16 mouse cellular contexts compared by ENCODE assay signal in the genomic region with DNA sequence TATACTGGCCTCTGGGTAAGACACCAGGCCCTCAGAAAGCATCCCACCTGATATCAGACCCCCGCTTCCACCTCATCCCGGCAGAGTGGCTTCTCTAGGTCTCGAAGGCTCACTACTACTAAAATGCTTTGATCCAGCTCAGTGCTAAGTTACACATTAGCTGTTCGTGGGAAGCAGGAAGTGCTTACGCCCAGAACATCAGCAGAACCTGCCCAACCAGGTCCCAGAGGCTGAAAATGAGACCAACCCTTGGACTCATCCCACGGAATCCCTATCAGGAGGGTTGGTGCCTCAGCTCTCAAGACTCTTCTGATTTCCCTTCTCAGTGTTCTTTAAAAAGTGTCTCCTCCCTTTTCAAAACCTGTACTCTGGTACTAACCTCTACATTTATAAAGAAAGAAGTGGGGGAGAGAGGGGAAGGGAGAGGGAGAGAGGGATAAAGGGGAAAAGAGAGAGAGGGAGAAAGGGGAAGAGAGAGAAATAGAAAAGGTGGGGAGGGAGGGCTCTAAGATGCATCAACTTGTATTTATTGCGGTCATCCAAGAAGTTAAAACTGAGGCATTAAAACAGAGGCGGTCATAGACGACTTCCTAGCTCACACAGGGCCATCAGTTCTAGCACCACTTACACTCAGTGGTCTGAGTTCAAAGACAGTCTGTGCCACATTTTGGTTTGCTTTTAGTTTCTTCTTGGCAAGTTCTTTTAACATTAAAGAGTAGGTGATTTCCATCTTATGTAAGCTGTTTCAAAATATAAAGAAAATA. TPM values are rescaled to one million over a fixed set of nuclear protein-coding genes. Genes with fewer than 3 reads are reported as not detected.
DNase-seq lines count a peak whose midpoint lies in the region; ATAC-seq and TF ChIP-seq lines count a peak whose summit lies in the region.
"Had no signal": no experiment of that assay in that cellular context is flagged by ENCODE, and none has a peak within 500 bp of the region (broad histone marks: within the 10 kb centered on the region; RNA-seq: fewer than 3 reads in every experiment).

No protein-coding gene starts in this region.

- in situ Hi-C loops in CH12.LX (cut with MboI; ENCODE audit: low pct_ligation_motif_present, low pct_unique_long_range_greater_than_20kb, low sequenced_read_pairs) = no loop called here

- peaks cover 2% of the 10 kb centered on the region; the same call in 1 of the 2 replicates for H3K79me2 ChIP-seq in CH12.LX (replicated peaks; ENCODE audit: control insufficient read depth, extremely low read depth, insufficient read depth, poor library complexity, severe bottlenecking)

- H3K4me3 ChIP-seq in CH12.LX (replicated peaks in 1 of 3; ENCODE audit: low read depth in 2 of 3, low read length in 2 of 3, poor library complexity in 1 of 3) = no peak overlapping the region
- no peak overlapping the region for H3K4me3 ChIP-seq in embryonic facial prominence, embryonic 14.5 days (ENCODE audit: low read depth, low read length)
- H3K4me3 ChIP-seq in midbrain, embryonic 11.5 days (ENCODE audit: low read depth, low read length) = no peak overlapping the region
- H3K4me3 ChIP-seq in hindbrain, embryonic 13.5 days = no peak overlapping the region
- H3K4me3 ChIP-seq: embryonic facial prominence, embryonic 13.5 days; heart, embryonic 13.5 days; midbrain, embryonic 10.5 days; neural tube, embryonic 13.5 days had no signal

- WGBS in embryonic facial prominence, embryonic 14.5 days = 83% methylated on average over 9 of the region's 9 CpGs
- WGBS in midbrain, embryonic 11.5 days = 94% methylated on average over 9 of the region's 9 CpGs
- WGBS in hindbrain, embryonic 13.5 days = 92% methylated on average over 9 of the region's 9 CpGs

- no peak for TF ChIP-seq EP300 in CH12.LX (IDR thresholded peaks at IDR 0.05; ENCODE audit: low read length)

- no peaks in the 10 kb centered on the region for H3K27me3 ChIP-seq in CH12.LX (replicated peaks)
- H3K27me3 ChIP-seq in embryonic facial prominence, embryonic 14.5 days (replicated peaks; ENCODE audit: control insufficient read depth, insufficient read depth, low read length) = no peaks in the 10 kb centered on the region
- H3K27me3 ChIP-seq in midbrain, embryonic 11.5 days (ENCODE audit: control insufficient read depth, insufficient read depth, low read length) = no peaks in the 10 kb centered on the region
- no peaks in the 10 kb centered on the region for H3K27me3 ChIP-seq in hindbrain, embryonic 13.5 days
- H3K27me3 ChIP-seq: embryonic facial prominence, embryonic 13.5 days; heart, embryonic 13.5 days; neural tube, embryonic 13.5 days had no signal

- no peak for TF ChIP-seq RAD21 in CH12.LX (IDR thresholded peaks at IDR 0.05; ENCODE audit: low read depth, low read length)

- H3K4me2 ChIP-seq in CH12.LX (ENCODE audit: insufficient read depth, low read depth, poor library complexity, severe bottlenecking) = peak overlapping the region; percentile 90; the same call in 1 of the 2 replicates
- no peak overlapping the region for H3K4me2 ChIP-seq in embryonic facial prominence, embryonic 14.5 days (ENCODE audit: low read depth, low read length)
- H3K4me2 ChIP-seq in midbrain, embryonic 11.5 days = no peak overlapping the region
- H3K4me2 ChIP-seq in hindbrain, embryonic 13.5 days = no peak overlapping the region
- H3K4me2 ChIP-seq: embryonic facial prominence, embryonic 13.5 days; heart, embryonic 13.5 days; neural tube, embryonic 13.5 days had no signal

- peaks cover 18 to 42% of the 10 kb centered on the region in 2 experiments for H3K4me1 ChIP-seq in CH12.LX (ENCODE audit: control insufficient read depth in 1 of 2, insufficient read depth in 2 of 2)
- H3K4me1 ChIP-seq in embryonic facial prominence, embryonic 14.5 days (ENCODE audit: control insufficient read depth, insufficient read depth, low read length) = no peaks in the 10 kb centered on the region
- H3K4me1 ChIP-seq in midbrain, embryonic 11.5 days (ENCODE audit: control insufficient read depth, insufficient read depth, low read length) = no peaks in the 10 kb centered on the region
- peaks cover 4% of the 10 kb centered on the region for H3K4me1 ChIP-seq in hindbrain, embryonic 13.5 days (replicated peaks)
- H3K4me1 ChIP-seq: embryonic facial prominence, embryonic 13.5 days; heart, embryonic 13.5 days had no signal

- peak overlapping the region; percentile 37; the same call in 1 of the 2 replicates for H3K9ac ChIP-seq in CH12.LX (ENCODE audit: insufficient read depth, low read depth)
- H3K9ac ChIP-seq in embryonic facial prominence, embryonic 14.5 days (ENCODE audit: low read depth, low read length) = no peak overlapping the region
- no peak overlapping the region for H3K9ac ChIP-seq in midbrain, embryonic 11.5 days (ENCODE audit: low read length)
- H3K9ac ChIP-seq in hindbrain, embryonic 13.5 days = no peak overlapping the region
- H3K9ac ChIP-seq: embryonic facial prominence, embryonic 13.5 days; heart, embryonic 13.5 days; liver, postnatal 0 days; neural tube, embryonic 13.5 days had no signal

- TF ChIP-seq CTCF in CH12.LX (conservative IDR thresholded peaks at IDR 0.05 in 1 of 2, IDR thresholded peaks at IDR 0.05 in 1 of 2; ENCODE audit: low read depth in 2 of 2, low read length in 2 of 2) = no peak

- TF ChIP-seq POLR2A in CH12.LX (IDR thresholded peaks at IDR 0.05; ENCODE audit: low read depth, low read length) = no peak

- peaks cover 3% of the 10 kb centered on the region for H3K9me3 ChIP-seq in CH12.LX (replicated peaks; ENCODE audit: low read length)
- no peaks in the 10 kb centered on the region for H3K9me3 ChIP-seq in embryonic facial prominence, embryonic 14.5 days (ENCODE audit: control insufficient read depth, low read length)
- no peaks in the 10 kb centered on the region for H3K9me3 ChIP-seq in midbrain, embryonic 11.5 days (ENCODE audit: control insufficient read depth, low read length)
- no peaks in the 10 kb centered on the region for H3K9me3 ChIP-seq in hindbrain, embryonic 13.5 days
- H3K9me3 ChIP-seq: embryonic facial prominence, embryonic 13.5 days; heart, embryonic 13.5 days; midbrain, embryonic 10.5 days; neural tube, embryonic 13.5 days had no signal

- no peak overlapping the region for H3K27ac ChIP-seq in CH12.LX (ENCODE audit: insufficient read depth, low read depth)
- no peak overlapping the region for H3K27ac ChIP-seq in embryonic facial prominence, embryonic 14.5 days (replicated peaks; ENCODE audit: low read depth, low read length)
- H3K27ac ChIP-seq in midbrain, embryonic 11.5 days (ENCODE audit: low read depth, low read length) = no peak overlapping the region
- no peak overlapping the region for H3K27ac ChIP-seq in hindbrain, embryonic 13.5 days
- H3K27ac ChIP-seq: embryonic facial prominence, embryonic 13.5 days; heart, embryonic 13.5 days; midbrain, embryonic 10.5 days; neural tube, embryonic 13.5 days had no signal

- peaks cover 7 to 20% of the 10 kb centered on the region in 2 experiments for H3K36me3 ChIP-seq in CH12.LX (replicated peaks in 1 of 2; ENCODE audit: control insufficient read depth in 1 of 2, insufficient read depth in 1 of 2, low read length in 1 of 2)
- H3K36me3 ChIP-seq in embryonic facial prominence, embryonic 14.5 days (ENCODE audit: control insufficient read depth, insufficient read depth, low read length) = no peaks in the 10 kb centered on the region
- H3K36me3 ChIP-seq in midbrain, embryonic 11.5 days (ENCODE audit: control insufficient read depth, insufficient read depth, low read length) = no peaks in the 10 kb centered on the region
- no peaks in the 10 kb centered on the region for H3K36me3 ChIP-seq in hindbrain, embryonic 13.5 days
- H3K36me3 ChIP-seq: heart, embryonic 13.5 days; neural tube, embryonic 13.5 days had no signal

- dilution Hi-C loops in CH12.LX (cut with MboI; ENCODE audit: extremely low pct_ligation_motif_present, extremely low pct_unique_long_range_greater_than_20kb, low sequenced_read_pairs) = no loop called here

- no peak for DNase-seq in CH12.LX (ENCODE audit: extremely low read depth)
- peak; percentile 17 for DNase-seq in embryonic facial prominence, embryonic 14.5 days (ENCODE audit: low spot score)
- DNase-seq in kidney, adult 9 months = peak; percentile 73
- DNase-seq in kidney, postnatal 4 days = peak; percentile 29 to 44
- no peak for DNase-seq in lung, postnatal 4 days
- no peak for DNase-seq in midbrain, embryonic 11.5 days (ENCODE audit: low spot score, missing footprints)
- DNase-seq: cerebellum, adult 8-10 months; gastrocnemius, postnatal 36 days; heart, postnatal 36 days; liver, postnatal 0 days; lung, postnatal 36 days had no signal

- no peak for ATAC-seq in embryonic facial prominence, embryonic 14.5 days (ENCODE audit: low read depth)
- ATAC-seq in midbrain, embryonic 11.5 days (ENCODE audit: low FRiP score) = no peak
- no peak for ATAC-seq in hindbrain, embryonic 13.5 days (ENCODE audit: low FRiP score)
- ATAC-seq: liver, postnatal 0 days had no signal

TF ChIP-seq in CH12.LX, 34 proteins besides CTCF, POLR2A, EP300 and RAD21:
- TF ChIP-seq ZMIZ1 (IDR thresholded peaks at IDR 0.05; ENCODE audit: low read depth, low read length) (no peak), JUN (IDR thresholded peaks at IDR 0.05; ENCODE audit: insufficient read depth, low read depth, low read length) (no peak), CHD2 (IDR thresholded peaks at IDR 0.05; ENCODE audit: low read length) (no peak), HCFC1 (IDR thresholded peaks at IDR 0.05; ENCODE audit: low read depth, low read length) (no peak), CHD1 (IDR thresholded peaks at IDR 0.05; ENCODE audit: low read depth, low read length) (no peak), SMC3 (IDR thresholded peaks at IDR 0.05; ENCODE audit: low read depth, low read length) (no peak), MAZ (IDR thresholded peaks at IDR 0.05; ENCODE audit: low read depth, low read length) (no peak)

RNA-seq across cellular contexts. Expression of a gene that starts 45.6 kb away (rescaled TPM):
- total RNA-seq in CH12.LX (2012; rRNA removed) (43.6 and 45.5 TPM in 2 replicates), CH12.LX (2014; rRNA removed) (51.5 and 51.9 TPM in 2 replicates)
- polyA plus RNA-seq in CH12.LX (2012; ENCODE audit: insufficient read length, low read depth) = 45.7 and 51.3 TPM in 2 replicates
- polyA plus RNA-seq in embryonic facial prominence, embryonic 14.5 days (2014; fragmentation: Nextera tagmentation; extraction: Ambion mirVana) = 65.9 and 72.5 TPM in 2 replicates
- polyA plus RNA-seq in midbrain, embryonic 11.5 days (2014; fragmentation: Nextera tagmentation; extraction: Ambion mirVana) = 54.4 and 55.1 TPM in 2 replicates
- 97.1 and 98.5 TPM in 2 replicates for polyA plus RNA-seq in hindbrain, embryonic 13.5 days (2015; fragmentation: Nextera tagmentation; extraction: Ambion mirVana)

RNA-seq across cellular contexts. Expression of a gene that starts 46.3 kb away (rescaled TPM):
- total RNA-seq in CH12.LX (2012; rRNA removed) (41.4 and 47.1 TPM in 2 replicates), CH12.LX (2014; rRNA removed) (65.9 and 81.4 TPM in 2 replicates)
- 68.4 and 76.7 TPM in 2 replicates for polyA plus RNA-seq in CH12.LX (2012; ENCODE audit: insufficient read length, low read depth)
- polyA plus RNA-seq in embryonic facial prominence, embryonic 14.5 days (2014; fragmentation: Nextera tagmentation; extraction: Ambion mirVana) = 30.0 and 34.7 TPM in 2 replicates
- polyA plus RNA-seq in midbrain, embryonic 11.5 days (2014; fragmentation: Nextera tagmentation; extraction: Ambion mirVana) = 73.8 and 82.1 TPM in 2 replicates
- 20.9 and 22.4 TPM in 2 replicates for polyA plus RNA-seq in hindbrain, embryonic 13.5 days (2015; fragmentation: Nextera tagmentation; extraction: Ambion mirVana)

Comparison
In these comparisons a context has a peak if more than half of its experiments do, and no peak if none do; other contexts are left out.
1. DNase-seq: peak in embryonic facial prominence, embryonic 14.5 days (single experiment), kidney, adult 9 months (single experiment) and kidney, postnatal 4 days (2 of 2); none in CH12.LX (single experiment), lung, postnatal 4 days (0 of 2) and midbrain, embryonic 11.5 days (single experiment).